Mouse (Mus musculus): ENCODE measurements around the gene Upf1. TPM values are rescaled to one million over a fixed set of nuclear protein-coding genes. Genes with fewer than 3 reads are reported as not detected.

The Upf1 gene
- polyA plus RNA-seq, 1 experiment = 11.7 TPM

GRCm38 (mm10) chr8:70373397-70374317, 20.6 kb upstream of the Upf1 start, which contains the start of gene Comp:
TSS of gene Comp (plus strand) at chr8:70373558.
- Histone ChIP-seq H3K27ac (replicated peaks; ENCODE audit: low read depth, low read length) (no peak within 1 kb of the TSS), H3K4me3 (ENCODE audit: insufficient read depth, low read depth, low read length) (peak within 1 kb of the TSS; percentile 44), H3K4me1 (ENCODE audit: control insufficient read depth, insufficient read depth, insufficient read length, low read length) (peaks cover 4% of the 10 kb centered on the region; the same call in 1 of the 2 replicates)

- Histone ChIP-seq H3K27ac (replicated peaks; ENCODE audit: low read depth, low read length) (no peak overlapping the region), H3K4me1 (ENCODE audit: control insufficient read depth, insufficient read depth, insufficient read length, low read length) (peaks cover 4% of the 10 kb centered on the region; the same call in 1 of the 2 replicates), H3K4me3 (ENCODE audit: insufficient read depth, low read depth, low read length) (no peak overlapping the region)
These were observed 18.9 kb upstream of the Upf1 start for GRCm38 (mm10) chr8:70371951-70372350.

GRCm38 (mm10) chr8:70370476-70370875, 17.4 kb upstream of the Upf1 start:
- no peak overlapping the region for H3K27ac ChIP-seq (replicated peaks; ENCODE audit: low read depth, low read length)
- H3K4me3 ChIP-seq (ENCODE audit: insufficient read depth, low read depth, low read length) = no peak overlapping the region
- H3K4me1 ChIP-seq (ENCODE audit: control insufficient read depth, insufficient read depth, insufficient read length, low read length) = peaks cover 4% of the 10 kb centered on the region; the same call in 1 of the 2 replicates

GRCm38 (mm10) chr8:70366588-70366987, 13.5 kb upstream of the Upf1 start:
- peaks cover 5% of the 10 kb centered on the region for H3K4me1 ChIP-seq (ENCODE audit: control insufficient read depth, insufficient read depth, insufficient read length, low read length)
- no peak overlapping the region for H3K27ac ChIP-seq (replicated peaks; ENCODE audit: low read depth, low read length)
- H3K4me3 ChIP-seq (ENCODE audit: insufficient read depth, low read depth, low read length) = no peak overlapping the region

- Histone ChIP-seq H3K4me1 (ENCODE audit: control insufficient read depth, insufficient read depth, insufficient read length, low read length) (peaks cover 5% of the 10 kb centered on the region), H3K4me3 (ENCODE audit: insufficient read depth, low read depth, low read length) (no peak overlapping the region), H3K27ac (replicated peaks; ENCODE audit: low read depth, low read length) (no peak overlapping the region)
These were observed 11.0 kb upstream of the Upf1 start for GRCm38 (mm10) chr8:70364066-70364465.

- peaks cover 5% of the 10 kb centered on the region for H3K4me1 ChIP-seq (ENCODE audit: control insufficient read depth, insufficient read depth, insufficient read length, low read length)
- H3K4me3 ChIP-seq (ENCODE audit: insufficient read depth, low read depth, low read length) = no peak overlapping the region
- no peak overlapping the region for H3K27ac ChIP-seq (replicated peaks; ENCODE audit: low read depth, low read length)
These were observed 8.5 kb upstream of the Upf1 start for GRCm38 (mm10) chr8:70361484-70362032.

GRCm38 (mm10) chr8:70360769-70361168, 7.7 kb upstream of the Upf1 start:
- Histone ChIP-seq H3K27ac (replicated peaks; ENCODE audit: low read depth, low read length) (no peak overlapping the region), H3K4me3 (ENCODE audit: insufficient read depth, low read depth, low read length) (no peak overlapping the region), H3K4me1 (ENCODE audit: control insufficient read depth, insufficient read depth, insufficient read length, low read length) (peaks cover 5% of the 10 kb centered on the region)

GRCm38 (mm10) chr8:70359411-70359810, 6.3 kb upstream of the Upf1 start:
- Histone ChIP-seq H3K27ac (replicated peaks; ENCODE audit: low read depth, low read length) (no peak overlapping the region), H3K4me3 (ENCODE audit: insufficient read depth, low read depth, low read length) (no peak overlapping the region)

GRCm38 (mm10) chr8:70356111-70356510, 3.0 kb upstream of the Upf1 start:
- H3K4me3 ChIP-seq (ENCODE audit: insufficient read depth, low read depth, low read length) = no peak overlapping the region
- H3K27ac ChIP-seq (replicated peaks; ENCODE audit: low read depth, low read length) = no peak overlapping the region
- peaks cover 10% of the 10 kb centered on the region for H3K4me1 ChIP-seq (ENCODE audit: control insufficient read depth, insufficient read depth, insufficient read length, low read length)

More at GRCm38 (mm10) chr8:70359411-70359810, 6.3 kb upstream of the Upf1 start:
- H3K4me1 ChIP-seq (ENCODE audit: control insufficient read depth, insufficient read depth, insufficient read length, low read length) = peaks cover 5% of the 10 kb centered on the region

GRCm38 (mm10) chr8:70354004-70354403, 926 bp upstream of the Upf1 start:
- Histone ChIP-seq H3K27ac (replicated peaks; ENCODE audit: low read depth, low read length) (no peak overlapping the region), H3K4me1 (ENCODE audit: control insufficient read depth, insufficient read depth, insufficient read length, low read length) (peaks cover 20% of the 10 kb centered on the region), H3K4me3 (ENCODE audit: insufficient read depth, low read depth, low read length) (peak overlapping the region; percentile 63; the same call in 1 of the 2 replicates)

GRCm38 (mm10) chr8:70352657-70353151, 374 bp downstream of the Upf1 start:
- peak overlapping the region; percentile 99 for H3K4me3 ChIP-seq (ENCODE audit: insufficient read depth, low read depth, low read length)
- H3K4me1 ChIP-seq (ENCODE audit: control insufficient read depth, insufficient read depth, insufficient read length, low read length) = peaks cover 28% of the 10 kb centered on the region
- peak overlapping the region; percentile 67 for H3K27ac ChIP-seq (replicated peaks; ENCODE audit: low read depth, low read length)

GRCm38 (mm10) chr8:70352000-70352384, 1.1 kb downstream of the Upf1 start:
- H3K27ac ChIP-seq (replicated peaks; ENCODE audit: low read depth, low read length) = 0 out of 2 replicates have a peak overlapping the region, but pooled peaks have one; percentile 16
- peaks cover 28% of the 10 kb centered on the region for H3K4me1 ChIP-seq (ENCODE audit: control insufficient read depth, insufficient read depth, insufficient read length, low read length)

GRCm38 (mm10) chr8:70351035-70351999, 1.8 kb downstream of the Upf1 start:
- peak overlapping the region; percentile 99 for H3K4me3 ChIP-seq (ENCODE audit: insufficient read depth, low read depth, low read length)
- peaks cover 28% of the 10 kb centered on the region for H3K4me1 ChIP-seq (ENCODE audit: control insufficient read depth, insufficient read depth, insufficient read length, low read length)
- no peak overlapping the region for H3K27ac ChIP-seq (replicated peaks; ENCODE audit: low read depth, low read length)

More at GRCm38 (mm10) chr8:70352000-70352384, 1.1 kb downstream of the Upf1 start:
- peak overlapping the region; percentile 99 for H3K4me3 ChIP-seq (ENCODE audit: insufficient read depth, low read depth, low read length)

- Histone ChIP-seq H3K27ac (replicated peaks; ENCODE audit: low read depth, low read length) (no peak overlapping the region), H3K4me1 (ENCODE audit: control insufficient read depth, insufficient read depth, insufficient read length, low read length) (peaks cover 28% of the 10 kb centered on the region), H3K4me3 (ENCODE audit: insufficient read depth, low read depth, low read length) (no peak overlapping the region)
These were observed 5.1 kb downstream of the Upf1 start for GRCm38 (mm10) chr8:70347860-70348420.

Data from brown adipose tissue, adult 24 weeks (tissue).